Mouse (Mus musculus): ENCODE data around the gene Gltpd2.

GRCm38 (mm10) chr11:70504970-70505369 lies 14.0 kb upstream of the Gltpd2 start, which contains the start of gene Tm4sf5:
- TF ChIP-seq CTCF (IDR thresholded peaks at IDR 0.05; ENCODE audit: low read depth, low read length) (no peak), POLR2A (IDR thresholded peaks at IDR 0.05; ENCODE audit: borderline replicate concordance, low read depth, low read length) (no peak)

All from bone marrow macrophage, adult 2 months (primary cell).